Comparison of ENCODE assay signal across 9 mouse cellular contexts in genomic region chr9:66980458-66980857, GRCm38 (mm10). TPM values are rescaled to one million over a fixed set of nuclear protein-coding genes. Genes with fewer than 3 reads are reported as not detected.
DNase-seq lines count a peak whose midpoint lies in the region; ATAC-seq and TF ChIP-seq lines count a peak whose summit lies in the region.
"Had no signal": no experiment of that assay in that cellular context is flagged by ENCODE, and none has a peak within 500 bp of the region (broad histone marks: within the 10 kb centered on the region; RNA-seq: fewer than 3 reads in every experiment).

No protein-coding gene starts in this region.

- peak; percentile 81 for ATAC-seq in megakaryocyte, adult 5-6 weeks (ENCODE audit: poor library complexity, severe bottlenecking)
- peak; percentile 31; the same call in 1 of the 2 replicates for ATAC-seq in stomach, embryonic 16.5 days (ENCODE audit: insufficient read depth, low FRiP score)

- TF ChIP-seq EP300 in heart, adult 2 months (IDR thresholded peaks at IDR 0.05; ENCODE audit: insufficient read depth, low read depth, low read length), result no peak

- DNase-seq in heart, adult 2 months, result peak; percentile 48 to 70
- no peak for DNase-seq in heart, adult 11 months
- peak; percentile 51 for DNase-seq in MN1 (ENCODE audit: low spot score)
- peak; percentile 40 to 71 for DNase-seq in cerebellum, postnatal 25 days
- DNase-seq in heart, postnatal 10 days, result peak; percentile 71 to 85
- peak; percentile 48 for DNase-seq in left cerebral cortex, adult 11 months (ENCODE audit: low spot score)

- TF ChIP-seq CTCF in heart, adult 2 months (IDR thresholded peaks at IDR 0.05), result peak; percentile 82

- H3K27ac ChIP-seq in heart, adult 2 months, result no peak overlapping the region
- H3K27ac ChIP-seq in stomach, embryonic 16.5 days (ENCODE audit: low read length), result no peak overlapping the region
- H3K27ac ChIP-seq: limb, embryonic 13.5 days had no signal

- H3K27me3 ChIP-seq in heart, adult 2 months (ENCODE audit: control insufficient read depth, insufficient read depth, low read length), result no peaks in the 10 kb centered on the region
- no peaks in the 10 kb centered on the region for H3K27me3 ChIP-seq in stomach, embryonic 16.5 days (ENCODE audit: control insufficient read depth, insufficient read depth, low read length)
- H3K27me3 ChIP-seq: limb, embryonic 13.5 days had no signal

- no peak overlapping the region for H3K4me2 ChIP-seq in stomach, embryonic 16.5 days (ENCODE audit: low read depth, low read length)
- H3K4me2 ChIP-seq: limb, embryonic 13.5 days had no signal

- H3K4me1 ChIP-seq in heart, adult 2 months (ENCODE audit: control insufficient read depth, insufficient read depth, low read length), result no peaks in the 10 kb centered on the region
- no peaks in the 10 kb centered on the region for H3K4me1 ChIP-seq in stomach, embryonic 16.5 days (ENCODE audit: control insufficient read depth, insufficient read depth, low read length)

- no peaks in the 10 kb centered on the region for H3K36me3 ChIP-seq in heart, adult 2 months (ENCODE audit: control insufficient read depth, insufficient read depth, low read length)
- H3K36me3 ChIP-seq in stomach, embryonic 16.5 days (ENCODE audit: control insufficient read depth, insufficient read depth, low read length), result no peaks in the 10 kb centered on the region
- H3K36me3 ChIP-seq: limb, embryonic 13.5 days had no signal

- no peaks in the 10 kb centered on the region for H3K9me3 ChIP-seq in stomach, embryonic 16.5 days (replicated peaks; ENCODE audit: control insufficient read depth, low read length)
- H3K9me3 ChIP-seq: limb, embryonic 13.5 days had no signal

- H3K4me3 ChIP-seq in heart, adult 2 months, result no peak overlapping the region
- H3K4me3 ChIP-seq in stomach, embryonic 16.5 days (replicated peaks; ENCODE audit: low read length), result no peak overlapping the region
- H3K4me3 ChIP-seq: limb, embryonic 13.5 days had no signal

- intact Hi-C loops in heart, adult 2 months (cut with DNase I), result no loop called here
- intact Hi-C loops in heart, postnatal 10 days (cut with DNase I), result no loop called here

- WGBS in heart, adult 2 months, result 9% methylated on average over 5 of the region's 5 CpGs
- 10% methylated on average over 5 of the region's 5 CpGs for WGBS in stomach, embryonic 16.5 days

- no peak for TF ChIP-seq POLR2A in heart, adult 2 months (IDR thresholded peaks at IDR 0.05; ENCODE audit: insufficient read depth, low read depth, low read length)

- no peak overlapping the region for H3K9ac ChIP-seq in heart, adult 2 months (ENCODE audit: low read depth, low read length)
- no peak overlapping the region for H3K9ac ChIP-seq in stomach, embryonic 16.5 days (ENCODE audit: low read length)
- H3K9ac ChIP-seq: limb, embryonic 13.5 days had no signal

- no peaks in the 10 kb centered on the region for H3K79me2 ChIP-seq in heart, adult 2 months (replicated peaks; ENCODE audit: control insufficient read depth, insufficient read depth, low read length)

RNA-seq across cellular contexts. Expression of gene Lactb, which starts 5.2 kb away (rescaled TPM):
- 10 to 100 TPM; 20.4 to 20.6 TPM for total RNA-seq in heart, adult 2 months (2021)
- polyA plus RNA-seq in heart, adult 2 months (2012; rRNA removed), result 6.8 and 10.8 TPM in 2 replicates
- 10 to 100 TPM; 22.2 to 23.7 TPM for total RNA-seq in heart, postnatal 10 days (2021)
- 52.5 and 58.1 TPM in 2 replicates for total RNA-seq in megakaryocyte, adult 5-6 weeks (2015)
- total RNA-seq in megakaryocyte, adult 5-6 weeks (2017), result 40.7 and 44.6 TPM in 2 replicates
- 6.2 and 7.8 TPM in 2 replicates for polyA plus RNA-seq in stomach, embryonic 16.5 days (2015; fragmentation: Nextera tagmentation; extraction: Ambion mirVana)

RNA-seq across cellular contexts. Expression of gene Rps27l, which starts 34.6 kb away (rescaled TPM):
- 100 to 1,000 TPM; 157 to 180 TPM for total RNA-seq in heart, adult 2 months (2021)
- polyA plus RNA-seq in heart, adult 2 months (2012; rRNA removed), result 53.5 and 79.3 TPM in 2 replicates
- 100 to 1,000 TPM; 247 to 258 TPM for total RNA-seq in heart, postnatal 10 days (2021)
- total RNA-seq in megakaryocyte, adult 5-6 weeks (2015), result 368 and 391 TPM in 2 replicates
- 149 and 154 TPM in 2 replicates for total RNA-seq in megakaryocyte, adult 5-6 weeks (2017)
- 713 and 839 TPM in 2 replicates for polyA plus RNA-seq in stomach, embryonic 16.5 days (2015; fragmentation: Nextera tagmentation; extraction: Ambion mirVana)
